Mouse (Mus musculus): ENCODE data around the gene Rab12.

The Rab12 gene

GRCm38 (mm10) chr17:66502865-66503264 is 16.7 kb downstream of the Rab12 start:
- no peak for DNase-seq (ENCODE audit: low spot score in 2 of 2)

GRCm38 (mm10) chr17:66498598-66498997 is 20.9 kb downstream of the Rab12 start:
- no peak for DNase-seq (ENCODE audit: low spot score in 2 of 2)

GRCm38 (mm10) chr17:66496589-66496988 is 22.9 kb downstream of the Rab12 start:
- no peak for DNase-seq (ENCODE audit: low spot score in 2 of 2)

GRCm38 (mm10) chr17:66490022-66490601 is 29.4 kb downstream of the Rab12 start:
- no peak for DNase-seq (ENCODE audit: low spot score in 2 of 2)

- no peak for DNase-seq (ENCODE audit: low spot score in 2 of 2)
These were observed 33.0 kb downstream of the Rab12 start for GRCm38 (mm10) chr17:66486576-66486975.

- DNase-seq (ENCODE audit: low spot score in 2 of 2) = peak in 1 of 2 experiments; percentile 18
These were observed 33.8 kb downstream of the Rab12 start for GRCm38 (mm10) chr17:66485742-66486141.

- no peak for DNase-seq (ENCODE audit: low spot score in 2 of 2)
These were observed 34.6 kb downstream of the Rab12 start for GRCm38 (mm10) chr17:66484965-66485364.

GRCm38 (mm10) chr17:66483651-66484454 is 35.7 kb downstream of the Rab12 start:
- DNase-seq (ENCODE audit: low spot score in 2 of 2) = no peak

- DNase-seq (ENCODE audit: low spot score in 2 of 2) = no peak
These were observed 38.2 kb downstream of the Rab12 start for GRCm38 (mm10) chr17:66481295-66481694.

GRCm38 (mm10) chr17:66480491-66481278 is 38.8 kb downstream of the Rab12 start:
- DNase-seq (ENCODE audit: low spot score in 2 of 2) = no peak

- no peak for DNase-seq (ENCODE audit: low spot score in 2 of 2)
These were observed 39.6 kb downstream of the Rab12 start for GRCm38 (mm10) chr17:66479813-66480490.

GRCm38 (mm10) chr17:66479311-66479710 is 40.2 kb downstream of the Rab12 start:
- no peak for DNase-seq (ENCODE audit: low spot score in 2 of 2)

- no peak for DNase-seq (ENCODE audit: low spot score in 2 of 2)
These were observed 46.3 kb downstream of the Rab12 start for GRCm38 (mm10) chr17:66473205-66473604.

- no peak for DNase-seq (ENCODE audit: low spot score in 2 of 2)
These were observed 47.8 kb downstream of the Rab12 start for GRCm38 (mm10) chr17:66471775-66472174.

- DNase-seq (ENCODE audit: low spot score in 2 of 2) = no peak
These were observed 48.3 kb downstream of the Rab12 start for GRCm38 (mm10) chr17:66471252-66471651.

GRCm38 (mm10) chr17:66470020-66470419 is 49.5 kb downstream of the Rab12 start:
- no peak for DNase-seq (ENCODE audit: low spot score in 2 of 2)

- no peak for DNase-seq (ENCODE audit: low spot score in 2 of 2)
These were observed 62.3 kb downstream of the Rab12 start for GRCm38 (mm10) chr17:66457278-66457677.

GRCm38 (mm10) chr17:66451143-66451542 is 68.4 kb downstream of the Rab12 start:
- DNase-seq (ENCODE audit: low spot score in 2 of 2) = peak in 1 of 2 experiments; percentile 38

GRCm38 (mm10) chr17:66450526-66451070 is 68.9 kb downstream of the Rab12 start:
- no peak for DNase-seq (ENCODE audit: low spot score in 2 of 2)

GRCm38 (mm10) chr17:66449460-66450341 is 69.8 kb downstream of the Rab12 start, which contains the start of gene Mtcl1:
Mtcl1 (minus strand) TSS chr17:66449750.
- DNase-seq (ENCODE audit: low spot score in 2 of 2) = peak; percentile 9 to 19

All from spleen, postnatal 36 days (tissue).